Mouse (Mus musculus): Measurements from ENCODE around the gene Lrrc29. TPM values are rescaled to one million over a fixed set of nuclear protein-coding genes. Genes with fewer than 3 reads are reported as not detected.

The Lrrc29 gene
- polyA plus RNA-seq, 1 experiment: 6.1 TPM

GRCm38 (mm10) chr8:105290554-105291314 is 35.3 kb downstream of the Lrrc29 start:
- DNase-seq (ENCODE audit: low spot score): peak; percentile 72

DNA sequence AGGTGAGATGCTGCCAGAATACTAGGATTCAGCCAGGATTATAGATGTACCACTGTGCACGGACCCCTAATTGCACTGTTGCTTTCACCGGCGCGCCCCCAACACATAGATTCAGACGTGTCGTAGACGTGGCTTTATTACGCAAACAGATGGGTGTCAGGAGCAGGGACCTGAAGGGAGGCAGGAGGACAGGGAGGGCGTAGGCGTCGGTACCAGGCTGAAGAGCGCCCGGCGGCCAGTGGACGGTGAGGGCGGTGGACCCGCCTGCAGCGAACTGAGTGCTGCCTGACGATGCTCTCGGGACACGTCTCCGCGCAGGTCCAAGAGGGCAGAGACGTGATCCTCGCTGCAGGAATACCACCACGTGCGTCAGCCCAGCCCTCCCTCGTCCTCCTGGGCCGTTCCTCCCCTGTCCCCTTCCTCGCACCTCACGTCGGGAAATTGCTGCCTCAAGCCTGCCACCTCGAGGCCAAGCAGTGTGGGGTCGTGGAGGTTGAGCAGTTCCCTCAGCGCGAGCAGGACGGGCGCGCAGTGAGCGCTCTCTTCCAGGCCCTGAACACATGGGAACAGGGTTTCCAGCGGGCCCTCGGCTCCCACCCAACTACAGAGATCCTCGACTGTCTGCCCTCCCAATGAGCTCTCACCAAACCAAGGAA is 36.1 kb downstream of the Lrrc29 start, which contains the start of gene 4931428F04Rik:
Gene 4931428F04Rik (minus strand): TSS at position 60 of the 656 bp plus-strand sequence.
- no peak for DNase-seq (ENCODE audit: low spot score)

DNA sequence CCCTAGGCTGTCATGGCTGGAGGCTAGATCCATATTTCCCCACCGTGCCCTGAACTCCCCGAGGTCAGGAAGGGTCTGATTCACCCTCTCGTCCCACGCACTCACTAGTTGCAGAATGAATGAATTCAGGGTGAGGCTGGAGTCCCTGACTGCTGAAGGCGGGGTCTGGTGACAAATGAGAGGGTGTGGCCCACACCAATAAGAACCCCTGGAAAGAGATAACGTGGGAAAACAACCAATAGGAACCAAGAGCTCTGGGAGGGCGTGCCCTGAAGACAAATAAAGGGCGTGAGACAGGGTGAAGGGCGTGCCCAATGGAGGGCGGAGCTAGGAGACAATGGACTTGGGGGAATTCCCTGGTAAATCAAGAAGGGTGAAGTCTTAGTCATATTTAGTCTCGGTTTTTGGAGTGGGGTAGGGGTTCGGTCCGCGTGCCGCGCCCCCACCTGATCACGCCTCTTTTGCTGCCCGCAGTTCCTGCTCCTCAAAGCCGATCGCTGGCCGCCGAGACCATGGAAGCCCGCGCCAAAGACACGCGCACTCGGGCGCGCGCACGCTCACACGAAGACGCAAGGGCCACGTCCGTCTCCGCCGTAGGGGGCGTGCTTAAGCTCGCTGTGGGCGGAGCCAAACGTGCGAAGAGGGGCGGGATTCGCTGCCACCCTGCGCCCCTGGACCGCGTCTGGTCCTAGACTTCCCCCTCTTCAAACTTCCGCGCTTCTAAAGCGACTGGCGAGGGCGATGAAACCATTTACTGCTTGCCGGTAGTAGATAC is 36.9 kb downstream of the Lrrc29 start:
- peak; percentile 79 for DNase-seq (ENCODE audit: low spot score)

- DNase-seq (ENCODE audit: low spot score): no peak
Measured at GRCm38 (mm10) chr8:105288231-105288630, 37.8 kb downstream of the Lrrc29 start.

DNA sequence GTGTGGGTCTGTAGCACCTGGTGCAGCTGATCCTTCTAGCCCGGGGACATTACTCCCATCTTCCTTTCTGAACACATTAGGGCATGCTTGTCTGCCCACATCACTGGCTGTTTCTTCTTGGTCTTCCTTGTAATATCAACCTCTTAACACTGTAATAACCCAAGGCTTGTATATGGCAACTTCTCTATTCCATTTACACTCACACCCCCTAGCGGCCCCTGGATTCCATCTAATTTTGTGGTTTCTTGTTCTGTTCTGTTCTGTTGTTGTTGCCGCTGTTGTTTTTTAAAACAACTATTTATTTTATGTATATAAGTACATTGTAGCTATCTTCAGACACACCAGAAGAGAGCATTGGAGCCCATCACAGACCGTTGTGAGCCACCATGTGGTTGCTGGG is 39.2 kb downstream of the Lrrc29 start:
- DNase-seq (ENCODE audit: low spot score): no peak

- no peak for DNase-seq (ENCODE audit: low spot score)
Measured at GRCm38 (mm10) chr8:105285514-105285913, 40.6 kb downstream of the Lrrc29 start.

- DNase-seq (ENCODE audit: low spot score): no peak
Measured at GRCm38 (mm10) chr8:105283074-105283473, 43.0 kb downstream of the Lrrc29 start.

- DNase-seq (ENCODE audit: low spot score): no peak
Measured at GRCm38 (mm10) chr8:105282239-105282638, 43.8 kb downstream of the Lrrc29 start.

DNA sequence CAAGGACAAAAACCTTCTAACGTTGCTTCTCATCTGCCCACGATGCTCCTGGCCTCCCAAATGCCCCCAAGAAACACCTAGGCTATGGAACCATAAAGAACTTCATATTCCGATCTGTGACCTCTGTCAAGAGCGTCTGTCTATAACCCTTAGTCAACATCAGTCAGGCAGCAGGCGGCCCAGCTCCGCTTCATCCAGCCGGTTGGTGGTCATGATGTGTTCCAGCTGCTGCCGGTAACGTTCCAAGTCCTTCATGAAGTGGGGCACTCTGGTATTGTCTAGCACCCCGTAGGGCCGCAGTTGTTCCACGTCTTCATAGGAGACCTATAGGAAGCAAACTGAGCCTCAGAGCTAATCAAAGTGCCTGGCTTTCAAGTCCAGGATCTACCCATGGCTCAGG is 44.3 kb downstream of the Lrrc29 start:
- no peak for DNase-seq (ENCODE audit: low spot score)

GRCm38 (mm10) chr8:105280567-105280966 is 45.5 kb downstream of the Lrrc29 start:
- no peak for DNase-seq (ENCODE audit: low spot score)

- DNase-seq (ENCODE audit: low spot score): peak; percentile 74
Measured at GRCm38 (mm10) chr8:105278911-105279334, 47.2 kb downstream of the Lrrc29 start.

- DNase-seq (ENCODE audit: low spot score): no peak
Measured at GRCm38 (mm10) chr8:105276292-105277120, 49.6 kb downstream of the Lrrc29 start.

DNA sequence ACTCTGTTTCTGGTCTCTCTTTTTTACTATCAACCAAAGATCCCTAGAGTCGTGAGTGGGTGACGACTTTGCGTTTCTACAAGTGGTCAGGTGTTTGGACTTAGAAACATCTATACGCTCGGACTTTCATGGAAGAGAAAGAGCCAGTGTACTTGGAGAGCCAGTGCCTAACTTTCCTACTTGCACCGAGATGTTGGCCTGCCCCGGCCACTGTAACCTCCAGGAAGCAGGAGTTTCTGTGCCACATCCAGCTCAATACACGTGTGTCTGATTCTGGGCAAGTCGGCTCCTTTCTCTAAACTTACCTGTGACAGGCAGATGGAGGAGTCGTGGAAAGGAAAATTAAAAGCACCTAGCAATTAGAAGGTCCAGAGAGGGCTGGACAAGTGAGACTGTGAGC is 50.2 kb downstream of the Lrrc29 start, which contains the start of gene Nol3:
Gene Nol3 (plus strand): TSS at position 301 of the 400 bp plus-strand sequence.
- no peak for DNase-seq (ENCODE audit: low spot score)

- DNase-seq (ENCODE audit: low spot score): no peak
Measured at GRCm38 (mm10) chr8:105275387-105275786, 50.7 kb downstream of the Lrrc29 start.

DNA sequence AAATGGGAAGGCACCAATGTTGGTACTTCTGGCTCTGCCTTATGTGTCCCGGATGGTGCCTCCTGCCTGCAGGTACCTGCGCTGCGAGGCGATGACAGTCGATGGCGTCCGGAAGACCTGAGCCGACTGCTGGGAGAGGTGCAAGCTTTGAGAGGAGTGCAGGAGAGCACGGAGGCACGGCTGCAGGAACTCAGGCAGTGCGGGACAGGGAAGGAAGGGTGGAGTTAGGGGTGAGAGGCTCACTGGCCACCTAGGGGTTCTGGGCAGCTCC is 55.2 kb downstream of the Lrrc29 start:
- DNase-seq (ENCODE audit: low spot score): no peak

GRCm38 (mm10) chr8:105270101-105270915 is 55.8 kb downstream of the Lrrc29 start:
- DNase-seq (ENCODE audit: low spot score): no peak

DNA sequence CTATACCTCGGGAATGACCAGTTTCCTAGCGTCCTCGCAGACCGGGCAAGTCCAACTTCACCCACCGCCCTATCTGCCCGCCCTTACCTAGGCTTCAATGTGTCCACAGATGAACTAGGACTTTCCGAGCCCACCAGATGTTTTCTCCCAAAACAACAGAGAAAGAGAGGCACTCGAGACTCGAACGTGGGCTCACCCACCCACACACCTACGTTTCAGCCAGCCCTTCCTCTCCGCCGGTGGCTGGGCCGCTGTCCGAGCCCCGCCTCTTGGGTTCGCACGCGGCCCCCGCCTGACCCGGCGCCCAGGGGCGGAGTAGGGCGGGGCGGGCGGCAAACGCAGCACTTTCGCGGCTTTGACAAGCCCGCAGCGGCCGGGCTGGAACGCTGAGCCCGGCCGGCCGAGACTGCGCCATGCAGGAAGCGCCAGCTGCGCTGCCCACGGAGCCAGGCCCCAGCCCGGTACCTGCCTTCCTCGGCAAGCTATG is 56.6 kb downstream of the Lrrc29 start, which contains the start of gene Hsf4:
Gene Hsf4 (plus strand): TSS at position 341 of the 487 bp plus-strand sequence.
- DNase-seq (ENCODE audit: low spot score): no peak

GRCm38 (mm10) chr8:105269075-105269458 is 57.0 kb downstream of the Lrrc29 start:
- DNase-seq (ENCODE audit: low spot score): no peak

DNA sequence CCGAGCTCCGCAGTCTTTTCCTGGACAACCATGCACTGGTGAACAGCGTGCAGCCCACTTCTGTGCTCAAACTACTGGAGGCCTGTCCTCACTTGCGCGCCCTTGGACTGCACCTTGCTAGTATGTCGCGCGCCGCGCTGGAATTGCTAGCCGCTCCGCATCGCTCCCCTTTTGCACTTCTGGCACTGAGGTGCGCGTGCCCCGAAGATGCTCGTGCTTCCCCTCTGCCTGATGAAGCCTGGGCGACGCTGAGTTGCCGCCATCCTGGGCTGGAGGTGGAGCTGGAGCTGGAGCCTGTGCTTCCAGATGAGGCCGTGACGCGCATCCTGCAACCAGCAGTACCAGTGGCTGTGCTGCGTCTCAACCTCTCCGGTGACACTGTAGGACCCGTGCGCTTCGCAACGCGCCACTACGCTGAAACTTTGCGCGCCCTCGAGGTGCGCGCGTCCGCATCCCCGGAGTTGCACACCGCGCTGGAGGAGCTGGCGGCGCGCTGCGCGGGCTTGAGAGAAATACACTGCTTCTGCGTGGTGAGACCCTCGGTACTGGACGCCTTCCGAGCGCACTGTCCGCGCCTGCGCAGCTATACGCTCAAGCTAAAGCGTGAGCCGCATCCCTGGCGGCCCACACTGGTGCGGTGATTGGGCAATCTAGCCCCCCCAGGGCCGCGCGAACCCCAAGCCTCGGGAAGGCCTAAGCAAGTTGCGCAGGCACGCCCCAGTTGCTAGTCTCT is 57.6 kb downstream of the Lrrc29 start:
- no peak for DNase-seq (ENCODE audit: low spot score)

DNA sequence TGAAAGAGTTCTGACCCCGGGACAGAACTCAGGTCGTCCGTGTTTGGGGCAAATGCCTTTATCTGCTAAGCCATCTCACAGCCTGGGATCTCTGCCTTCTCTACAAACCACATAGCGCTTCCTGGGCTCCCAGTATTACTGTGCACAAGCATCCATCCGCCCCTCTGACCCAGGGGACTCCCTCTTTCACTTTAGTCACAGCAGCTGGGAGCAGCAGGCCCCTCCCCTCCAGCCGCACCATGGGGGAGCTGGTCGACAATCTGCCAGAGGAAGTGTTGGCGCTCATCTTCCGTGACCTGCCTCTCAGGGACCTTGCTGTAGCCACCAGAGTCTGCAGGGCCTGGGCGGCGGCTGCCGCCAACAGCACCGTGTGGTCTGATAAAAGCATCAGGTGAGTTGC is 59.3 kb downstream of the Lrrc29 start:
- no peak for DNase-seq (ENCODE audit: low spot score)
